Mouse (Mus musculus) forebrain, embryonic 14.5 days (tissue): ENCODE results near the gene Sox5. TPM values are rescaled to one million over a fixed set of nuclear protein-coding genes. Genes with fewer than 3 reads are reported as not detected.

Experiments used
- ATAC-seq: fragments of 200-750 bp; cut with Nextera tagmentation; 2 replicates; pipeline ENCODE4 v1.8.0; 2017; ENCODE audit warnings: mild to moderate bottlenecking, moderate library complexity
- DNase-seq: peaks from one replicate; pipeline ENCODE4 v3.0.0-alpha.2; 2015; ENCODE audit warnings: low spot score
- H3K27ac ChIP-seq: fragments of 300-500 bp; sonication (generic); 2 replicates; pipeline ENCODE4 v1.5.1; 2014; ENCODE audit warnings: low read depth, mild to moderate bottlenecking, control low read depth, low read length, moderate library complexity
- H3K27me3 ChIP-seq: fragments of 300-500 bp; sonication (generic); replicated peaks from 2 replicates; pipeline ENCODE4 v1.6.1; 2014; ENCODE audit warnings: low read length, control low read depth, mixed read lengths; ENCODE audit not compliant: control insufficient read depth, insufficient read depth
- H3K36me3 ChIP-seq: fragments of 300-500 bp; sonication (generic); 2 replicates; pipeline ENCODE4 v1.6.1; 2014; ENCODE audit warnings: low read length, control low read depth; ENCODE audit not compliant: control insufficient read depth, insufficient read depth
- H3K4me1 ChIP-seq: fragments of 300-500 bp; sonication (generic); 2 replicates; pipeline ENCODE4 v1.6.1; 2014; ENCODE audit warnings: antibody characterized with exemption, low read length, control low read depth; ENCODE audit not compliant: control insufficient read depth, insufficient read depth
- H3K4me2 ChIP-seq: fragments of 300-500 bp; sonication (generic); 2 replicates; pipeline ENCODE4 v1.6.1; 2014; ENCODE audit warnings: mild to moderate bottlenecking, control low read depth, low read length
- H3K4me3 ChIP-seq: fragments of 300-500 bp; sonication (generic); 2 replicates; pipeline ENCODE4 v1.5.1; 2014; ENCODE audit warnings: low read depth, low read length, control low read depth
- H3K9ac ChIP-seq: fragments of 300-500 bp; sonication (generic); 2 replicates; pipeline ENCODE4 v1.6.1; 2014; ENCODE audit warnings: mild to moderate bottlenecking, low read length, control low read depth, moderate library complexity
- H3K9me3 ChIP-seq: fragments of 300-500 bp; sonication (generic); replicated peaks from 2 replicates; pipeline ENCODE4 v1.6.1; 2016; ENCODE audit warnings: low read length, control low read depth, mixed read lengths; ENCODE audit not compliant: control insufficient read depth
- WGBS: fragments of 180-500 bp; shearing (Covaris S2); extraction: QIAGEN DNeasy Blood & Tissue Kit; methylation state at CpG from one replicate; pipeline ENCODE4 v1.1.7; 2014; 5-methylcytosine and 5-hydroxymethylcytosine counted together
- polyA plus RNA-seq: library from polyadenylated mRNA; unstranded; fragments of >200 nt; fragmentation: Nextera tagmentation; extraction: Ambion mirVana; gene quantifications from 2 replicates; pipeline ENCODE4 v1.2.1, GENCODE M21; 2014

The Sox5 gene
- polyA plus RNA-seq, 1 experiment from 2014 or later: 115 TPM

DNA sequence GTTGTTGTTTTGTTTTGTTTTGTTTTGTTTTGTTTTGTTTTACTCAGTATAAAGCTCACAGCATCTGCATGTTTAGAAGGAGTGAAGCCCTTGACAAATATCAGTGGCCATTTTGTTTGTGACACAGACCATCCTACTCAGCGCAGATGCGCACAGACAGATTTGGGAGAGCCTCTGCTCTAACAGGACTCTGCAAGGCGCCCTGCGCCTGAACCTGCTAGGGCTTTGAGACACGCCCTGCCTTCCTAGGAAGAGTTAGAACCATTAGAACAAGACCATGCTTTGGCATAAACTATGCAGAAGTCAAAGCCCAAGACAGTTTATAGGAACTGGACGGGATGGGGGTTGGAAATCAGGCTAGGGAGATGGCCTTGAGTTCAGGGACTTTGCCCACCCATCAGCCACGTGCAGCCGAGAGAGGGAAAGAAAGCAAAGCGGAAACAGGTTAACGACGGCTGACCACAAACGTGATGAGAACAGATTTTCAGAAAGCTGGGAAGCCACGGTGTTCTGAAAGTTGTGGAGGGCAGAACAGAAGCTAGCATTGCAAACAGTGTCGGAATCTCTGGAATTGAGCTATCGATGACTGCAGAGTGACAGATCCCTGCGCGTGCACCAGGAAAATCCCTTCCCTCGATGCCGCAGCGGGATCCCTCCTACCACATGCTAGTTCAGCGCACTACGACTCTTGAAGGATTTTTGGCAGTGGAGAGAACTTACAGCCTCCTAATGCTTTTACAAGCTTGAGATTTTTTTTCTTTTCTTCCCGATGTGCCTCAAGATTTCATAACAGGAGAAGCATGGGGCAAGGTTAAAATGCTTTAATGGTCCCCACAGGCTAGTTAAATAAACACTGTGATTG is 482.9 kb downstream of the Sox5 start:
- Histone ChIP-seq H3K36me3 (no peaks in the 10 kb centered on the region), H3K27me3 (no peaks in the 10 kb centered on the region), H3K4me3 (no peak overlapping the region), H3K9me3 (peaks cover 7% of the 10 kb centered on the region; the same call in 1 of the 2 replicates), H3K4me1 (peaks cover 4% of the 10 kb centered on the region; the same call in 1 of the 2 replicates), H3K9ac (no peak overlapping the region), H3K27ac (no peak overlapping the region), H3K4me2 (no peak overlapping the region)
- 84% methylated on average over 23 of the region's 23 CpGs for WGBS
- DNase-seq (peak; percentile 58), ATAC-seq (no peak)

DNA sequence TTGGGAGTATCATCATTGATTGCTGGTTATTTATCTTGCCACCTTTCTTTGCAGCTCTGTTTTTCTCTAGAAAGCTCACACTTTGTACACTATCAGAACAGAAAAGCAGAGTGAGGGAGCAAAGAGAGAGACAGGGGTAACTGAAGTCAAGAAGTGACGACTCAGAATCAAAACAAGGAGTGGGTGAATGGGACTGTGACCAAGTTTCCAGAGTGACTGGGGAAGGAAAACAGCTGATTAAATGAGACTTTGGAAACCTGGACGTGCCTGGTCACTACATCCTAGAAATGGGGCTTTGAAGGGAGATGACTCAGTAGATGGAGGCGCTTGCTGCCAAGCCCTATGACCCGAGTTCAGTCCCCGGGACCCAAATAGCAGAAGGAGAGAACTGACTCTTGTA is 483.9 kb downstream of the Sox5 start:
- H3K4me1 ChIP-seq: peaks cover 4% of the 10 kb centered on the region; the same call in 1 of the 2 replicates
- H3K4me3 ChIP-seq: no peak overlapping the region
- no peak overlapping the region for H3K27ac ChIP-seq
- H3K36me3 ChIP-seq: no peaks in the 10 kb centered on the region
- WGBS: 92% methylated on average over 5 of the region's 5 CpGs
- no peak overlapping the region for H3K9ac ChIP-seq
- H3K4me2 ChIP-seq: no peak overlapping the region
- H3K9me3 ChIP-seq: peaks cover 7% of the 10 kb centered on the region; the same call in 1 of the 2 replicates
- ATAC-seq: no peak
- DNase-seq: no peak
- H3K27me3 ChIP-seq: no peaks in the 10 kb centered on the region

DNA sequence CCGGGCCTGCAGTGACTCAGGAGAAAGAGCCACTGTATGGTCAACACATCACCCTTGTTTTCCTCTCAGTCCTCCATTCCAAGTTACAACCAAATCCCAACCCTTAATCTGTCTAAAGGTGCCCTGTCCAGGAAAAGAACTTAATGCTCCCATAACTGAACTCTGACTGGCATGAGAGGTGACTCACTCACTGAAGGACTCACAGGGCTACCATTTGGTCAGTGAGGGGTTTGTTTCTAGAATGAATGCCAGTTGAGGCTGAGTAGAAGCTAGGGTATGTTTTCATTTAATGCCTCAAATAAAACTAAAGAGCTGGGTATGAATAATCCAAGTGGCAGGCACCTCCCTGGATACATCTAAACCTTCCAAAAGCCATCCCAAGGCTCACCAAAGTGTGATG is 484.6 kb downstream of the Sox5 start:
- Histone ChIP-seq H3K27ac (no peak overlapping the region), H3K9me3 (peaks cover 7% of the 10 kb centered on the region; the same call in 1 of the 2 replicates), H3K9ac (no peak overlapping the region), H3K4me3 (no peak overlapping the region), H3K4me2 (no peak overlapping the region), H3K27me3 (no peaks in the 10 kb centered on the region), H3K4me1 (peaks cover 4% of the 10 kb centered on the region; the same call in 1 of the 2 replicates), H3K36me3 (no peaks in the 10 kb centered on the region)
- no peak for ATAC-seq
- 91% methylated on average over 1 of the region's 1 CpGs for WGBS
- DNase-seq: no peak

DNA sequence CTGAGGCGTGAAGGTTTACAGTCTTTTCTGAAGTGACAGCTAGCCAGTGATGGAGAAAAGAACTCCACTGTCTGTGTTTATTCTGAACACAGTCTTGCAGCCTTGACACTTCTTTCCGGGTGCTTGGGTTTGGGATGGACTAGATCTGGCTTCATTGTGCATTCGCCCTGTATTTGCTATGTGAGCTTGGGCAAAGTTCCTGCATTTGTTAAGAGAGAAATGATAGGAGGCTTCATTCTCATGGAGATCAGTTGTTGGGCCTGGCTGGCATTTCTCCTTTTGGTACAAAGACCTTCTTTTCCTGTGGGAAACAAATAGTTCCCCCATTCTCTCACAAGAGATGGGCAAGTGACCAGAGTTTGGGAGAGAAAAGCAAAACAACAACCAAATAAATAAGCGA is 490.3 kb downstream of the Sox5 start:
- no peak for ATAC-seq
- H3K27me3 ChIP-seq: no peaks in the 10 kb centered on the region
- peaks cover 7% of the 10 kb centered on the region; the same call in 1 of the 2 replicates for H3K9me3 ChIP-seq
- H3K4me3 ChIP-seq: no peak overlapping the region
- H3K9ac ChIP-seq: no peak overlapping the region
- H3K4me1 ChIP-seq: peaks cover 3% of the 10 kb centered on the region; the same call in 1 of the 2 replicates
- no peaks in the 10 kb centered on the region for H3K36me3 ChIP-seq
- no peak overlapping the region for H3K27ac ChIP-seq
- H3K4me2 ChIP-seq: no peak overlapping the region
- peak; percentile 57 for DNase-seq
- 69% methylated on average over 4 of the region's 4 CpGs for WGBS

DNA sequence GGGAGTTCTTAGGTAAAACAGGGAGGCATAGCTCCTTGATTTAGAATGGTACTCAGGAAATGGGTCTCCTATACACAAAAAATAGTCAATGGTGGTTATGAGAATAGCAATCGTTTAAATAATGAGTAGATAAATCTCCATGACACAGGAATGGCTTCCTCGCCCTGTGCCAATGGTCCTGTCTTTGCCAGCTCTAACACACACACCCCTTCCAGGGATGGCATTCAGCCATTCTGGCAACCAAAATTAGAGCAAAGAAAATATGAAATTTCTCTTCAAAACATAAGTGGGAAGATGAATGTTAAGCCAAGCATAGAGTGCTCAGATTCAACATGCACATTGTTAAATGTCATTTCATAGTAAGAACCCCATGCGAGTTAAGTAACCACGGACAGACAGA is 495.7 kb downstream of the Sox5 start:
- Histone ChIP-seq H3K4me2 (no peak overlapping the region), H3K27ac (no peak overlapping the region), H3K36me3 (no peaks in the 10 kb centered on the region), H3K27me3 (no peaks in the 10 kb centered on the region), H3K9ac (no peak overlapping the region), H3K4me1 (peaks cover 7% of the 10 kb centered on the region; the same call in 1 of the 2 replicates), H3K9me3 (no peaks in the 10 kb centered on the region), H3K4me3 (no peak overlapping the region)
- DNase-seq (peak; percentile 66), ATAC-seq (peak; percentile 44; the same call in 1 of the 2 replicates)
- 70% methylated on average over 4 of the region's 4 CpGs for WGBS

DNA sequence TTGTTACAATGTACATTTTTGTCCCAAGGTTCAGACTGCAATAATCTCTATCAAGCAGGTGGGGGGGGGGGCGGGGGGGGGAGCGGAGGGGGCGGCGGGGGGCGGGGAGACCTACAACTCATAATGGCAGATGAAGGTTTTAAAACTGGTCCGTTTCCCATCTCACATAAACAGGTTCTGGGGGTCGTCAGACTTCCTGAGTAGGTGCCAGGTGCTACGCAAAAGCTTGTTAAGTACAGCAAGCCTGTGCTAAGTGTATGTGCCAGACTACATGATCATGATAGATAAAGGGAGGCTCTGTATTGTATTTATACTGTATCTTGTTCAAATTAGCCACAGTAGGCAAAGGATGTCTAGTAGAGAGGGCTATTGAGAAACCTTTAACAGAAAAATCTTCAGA is 498.6 kb downstream of the Sox5 start:
- Histone ChIP-seq H3K9me3 (no peaks in the 10 kb centered on the region), H3K4me3 (no peak overlapping the region), H3K4me1 (peaks cover 5% of the 10 kb centered on the region; the same call in 1 of the 2 replicates), H3K4me2 (no peak overlapping the region), H3K9ac (no peak overlapping the region), H3K36me3 (no peaks in the 10 kb centered on the region), H3K27ac (peak overlapping the region; percentile 27; the same call in 1 of the 2 replicates), H3K27me3 (no peaks in the 10 kb centered on the region)
- no peak for DNase-seq
- ATAC-seq: no peak
- 74% methylated on average over 6 of the region's 8 CpGs for WGBS

DNA sequence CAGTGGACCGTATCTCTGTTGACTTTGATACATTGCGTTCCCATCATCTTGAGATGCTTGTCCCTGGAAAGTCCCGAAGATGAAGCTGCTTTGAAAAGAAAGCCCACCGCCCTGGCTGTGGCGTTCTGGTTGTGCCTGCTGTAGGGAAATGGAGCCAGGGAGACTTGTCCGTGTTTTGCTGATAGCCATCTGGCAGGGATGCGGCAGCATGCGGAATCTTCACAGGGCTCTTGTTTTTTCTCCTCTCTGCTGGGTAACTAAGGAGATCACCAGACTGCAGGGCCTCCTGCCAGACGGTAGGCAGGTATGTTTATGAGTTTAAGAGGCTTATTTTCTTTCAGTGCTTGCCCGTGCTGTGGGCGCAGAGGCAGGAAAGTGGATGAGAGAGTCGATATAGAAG is 499.0 kb downstream of the Sox5 start:
- peaks cover 5% of the 10 kb centered on the region; the same call in 1 of the 2 replicates for H3K4me1 ChIP-seq
- WGBS: 78% methylated on average over 12 of the region's 12 CpGs
- H3K27me3 ChIP-seq: no peaks in the 10 kb centered on the region
- peak overlapping the region; percentile 33; the same call in 1 of the 2 replicates for H3K27ac ChIP-seq
- no peak overlapping the region for H3K9ac ChIP-seq
- peak; percentile 54; the same call in 1 of the 2 replicates for ATAC-seq
- no peaks in the 10 kb centered on the region for H3K36me3 ChIP-seq
- no peaks in the 10 kb centered on the region for H3K9me3 ChIP-seq
- no peak overlapping the region for H3K4me2 ChIP-seq
- H3K4me3 ChIP-seq: no peak overlapping the region
- peak; percentile 54 for DNase-seq

DNA sequence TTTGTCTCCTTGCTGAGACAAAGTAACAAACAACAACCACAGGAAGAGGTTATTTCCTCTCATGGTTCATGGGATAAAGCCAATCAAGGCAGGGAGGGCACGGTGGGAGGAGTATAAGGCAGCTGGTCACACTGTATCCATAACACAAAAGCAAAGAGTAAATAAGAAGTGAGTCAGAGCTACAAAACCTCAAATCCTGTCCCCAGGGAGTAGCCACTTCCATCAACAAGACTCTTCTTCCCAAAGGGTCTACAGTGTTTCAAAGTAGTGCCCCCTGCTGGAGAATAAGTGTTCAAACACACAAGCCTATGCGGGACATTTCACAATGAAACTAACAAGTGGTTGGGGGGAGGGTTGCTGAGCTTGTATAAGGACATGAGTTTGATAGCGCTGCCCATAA is 500.1 kb downstream of the Sox5 start:
- H3K36me3 ChIP-seq: no peaks in the 10 kb centered on the region
- H3K9ac ChIP-seq: no peak overlapping the region
- no peak overlapping the region for H3K4me3 ChIP-seq
- no peaks in the 10 kb centered on the region for H3K27me3 ChIP-seq
- no peak overlapping the region for H3K4me2 ChIP-seq
- no peak overlapping the region for H3K27ac ChIP-seq
- peaks cover 5% of the 10 kb centered on the region; the same call in 1 of the 2 replicates for H3K4me1 ChIP-seq
- H3K9me3 ChIP-seq: no peaks in the 10 kb centered on the region
- DNase-seq (no peak), ATAC-seq (no peak)
- 94% methylated on average over 3 of the region's 3 CpGs for WGBS

DNA sequence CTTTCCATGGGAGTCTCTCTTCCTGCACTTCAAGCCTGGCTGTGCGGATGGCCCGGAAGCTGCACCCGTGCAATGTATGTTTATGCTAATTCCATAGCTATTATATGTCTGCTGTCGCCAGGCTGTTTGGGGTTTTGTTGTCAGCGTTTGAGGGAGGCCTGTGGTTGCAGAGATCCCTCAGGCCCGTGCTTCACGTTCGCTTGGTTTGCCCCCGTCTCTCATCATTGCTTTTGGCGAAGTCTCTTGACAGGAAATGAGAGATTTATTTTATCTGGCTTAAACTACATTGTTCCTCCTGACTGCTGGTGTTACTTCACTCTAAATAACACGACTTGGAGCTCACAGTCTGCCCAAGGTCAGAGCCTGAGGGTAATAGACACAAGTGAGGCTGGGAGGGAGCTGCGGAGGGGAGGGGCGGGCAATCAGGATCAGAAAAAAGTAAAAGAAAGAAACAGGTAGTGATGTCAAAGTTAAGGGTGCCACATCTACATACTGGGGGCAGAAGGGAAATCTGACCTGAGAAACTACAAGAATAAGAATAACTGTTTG is 503.2 kb downstream of the Sox5 start:
- no peaks in the 10 kb centered on the region for H3K9me3 ChIP-seq
- H3K9ac ChIP-seq: no peak overlapping the region
- WGBS: 73% methylated on average over 13 of the region's 13 CpGs
- H3K4me2 ChIP-seq: no peak overlapping the region
- 0 out of 2 replicates have a peak, but pooled peaks cover 2% of the 10 kb centered on the region for H3K4me1 ChIP-seq
- DNase-seq (no peak), ATAC-seq (no peak)
- no peaks in the 10 kb centered on the region for H3K27me3 ChIP-seq
- no peak overlapping the region for H3K4me3 ChIP-seq
- H3K36me3 ChIP-seq: no peaks in the 10 kb centered on the region
- no peak overlapping the region for H3K27ac ChIP-seq
